Mouse (Mus musculus): ENCODE data around the gene Gphn. TPM values are rescaled to one million over a fixed set of nuclear protein-coding genes. Genes with fewer than 3 reads are reported as not detected.

Gphn gene
- polyA plus RNA-seq, 1 experiment = 6.1 TPM

DNA sequence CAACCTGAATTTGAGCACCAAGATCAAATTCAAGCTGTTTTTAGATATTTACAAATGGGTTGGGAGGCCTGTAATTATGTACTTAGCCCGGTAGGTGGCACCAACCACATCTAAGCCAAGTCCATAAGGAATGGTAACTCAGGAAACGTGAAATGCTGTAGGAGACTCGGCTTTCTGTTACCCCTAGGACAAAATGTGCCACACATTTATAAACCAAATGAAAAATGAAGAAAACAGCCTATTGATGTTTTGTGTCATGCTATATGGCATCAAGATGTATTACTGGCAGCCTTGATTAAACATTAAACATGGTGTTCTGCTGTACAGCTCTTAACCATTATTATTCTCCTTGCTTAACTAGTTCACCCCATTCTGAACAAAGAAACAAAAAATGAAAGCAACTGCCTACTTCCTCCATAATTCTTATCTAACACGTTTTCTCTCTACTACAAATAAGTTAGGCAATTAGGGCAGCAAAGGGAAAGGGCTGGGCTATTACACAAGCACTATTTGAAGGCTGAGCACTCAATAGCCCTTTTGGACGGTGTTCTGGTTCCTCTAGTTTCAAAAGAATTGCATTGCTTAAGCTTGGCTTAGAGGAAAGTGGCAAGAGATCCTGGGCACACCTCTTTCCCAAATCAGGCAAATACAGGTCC, 20.1 kb upstream of the Gphn start:
- H3ac ChIP-seq (ENCODE audit: control insufficient read depth, insufficient read length, low read depth) = no peak overlapping the region
- no peaks in the 10 kb centered on the region for H3K36me3 ChIP-seq (ENCODE audit: control insufficient read depth, insufficient read depth)
- no peaks in the 10 kb centered on the region for H3K79me2 ChIP-seq (ENCODE audit: control insufficient read depth, insufficient read depth)
- TF ChIP-seq FOSL1 (IDR thresholded peaks at IDR 0.05; ENCODE audit: insufficient read depth, low read length, poor library complexity, severe bottlenecking) (no peak), CEBPB (IDR thresholded peaks at IDR 0.05; ENCODE audit: low read depth) (no peak), MYOG (IDR thresholded peaks at IDR 0.05; ENCODE audit: control insufficient read depth, extremely low read depth, insufficient read length) (no peak), CTCF (IDR thresholded peaks at IDR 0.05; ENCODE audit: control insufficient read depth, insufficient read depth, insufficient read length) (no peak), MYOD1 (IDR thresholded peaks at IDR 0.05; ENCODE audit: control insufficient read depth, insufficient read length, low read depth) (no peak), USF1 (IDR thresholded peaks at IDR 0.05; ENCODE audit: low read depth) (no peak), MAX (IDR thresholded peaks at IDR 0.05) (no peak)
- no peaks in the 10 kb centered on the region for H3K27me3 ChIP-seq (ENCODE audit: control insufficient read depth, insufficient read depth, insufficient read length)
- H3K79me3 ChIP-seq (ENCODE audit: low read depth) = no peaks in the 10 kb centered on the region
- no peak overlapping the region for H3K4me3 ChIP-seq (ENCODE audit: insufficient read depth, poor library complexity, severe bottlenecking)

DNA sequence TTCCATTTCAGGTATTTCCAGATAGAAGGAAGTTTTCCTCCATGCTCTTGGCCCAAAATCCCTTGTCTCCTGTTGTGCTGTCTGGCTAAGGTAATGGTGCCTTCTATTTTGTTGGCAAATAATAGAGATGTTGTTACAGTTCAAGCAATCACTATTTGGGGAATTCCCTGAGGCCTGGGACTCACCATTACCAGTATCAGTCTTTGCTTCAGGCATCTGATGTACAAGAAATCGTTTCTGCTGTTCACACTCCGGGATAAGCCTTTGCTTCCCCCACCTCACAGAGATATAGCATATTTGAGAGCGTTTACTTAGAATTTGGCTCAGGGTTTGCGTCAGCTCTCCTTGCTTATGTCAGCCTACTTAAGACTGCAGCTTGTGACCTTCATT, 19.6 kb upstream of the Gphn start:
- Histone ChIP-seq H3ac (ENCODE audit: control insufficient read depth, insufficient read length, low read depth) (no peak overlapping the region), H3K79me3 (ENCODE audit: low read depth) (no peaks in the 10 kb centered on the region)
- TF ChIP-seq MYOG (IDR thresholded peaks at IDR 0.05; ENCODE audit: control insufficient read depth, extremely low read depth, insufficient read length) = no peak
- TF ChIP-seq MYOD1 (IDR thresholded peaks at IDR 0.05; ENCODE audit: control insufficient read depth, insufficient read length, low read depth) = no peak
- TF ChIP-seq USF1 (IDR thresholded peaks at IDR 0.05; ENCODE audit: low read depth) = no peak
- no peak for TF ChIP-seq CTCF (IDR thresholded peaks at IDR 0.05; ENCODE audit: control insufficient read depth, insufficient read depth, insufficient read length)
- TF ChIP-seq FOSL1 (IDR thresholded peaks at IDR 0.05; ENCODE audit: insufficient read depth, low read length, poor library complexity, severe bottlenecking) = no peak
- TF ChIP-seq MAX (IDR thresholded peaks at IDR 0.05) = no peak
- no peak for TF ChIP-seq CEBPB (IDR thresholded peaks at IDR 0.05; ENCODE audit: low read depth)

DNA sequence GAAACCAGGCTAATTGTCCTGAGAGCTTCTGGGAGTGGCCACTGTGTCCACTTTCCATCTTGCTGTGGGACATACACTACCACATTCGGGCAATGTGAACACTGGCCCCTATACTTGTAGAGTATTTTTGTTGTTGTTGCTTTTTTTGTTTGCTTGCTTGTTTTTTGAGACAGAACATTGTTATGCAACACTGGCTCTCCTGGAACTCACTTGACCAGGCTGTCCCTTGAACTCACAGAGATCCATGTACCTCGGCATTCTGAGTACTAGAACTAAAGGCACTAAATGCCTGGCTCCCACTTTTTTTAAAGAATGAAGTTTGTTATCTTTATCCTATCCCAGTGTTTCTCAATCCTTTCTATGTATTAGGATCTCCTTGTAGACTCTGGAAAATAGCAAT, 16.3 kb upstream of the Gphn start:
- no peaks in the 10 kb centered on the region for H3K36me3 ChIP-seq (ENCODE audit: control insufficient read depth, insufficient read depth)
- no peak overlapping the region for H3ac ChIP-seq (ENCODE audit: control insufficient read depth, insufficient read length, low read depth)
- no peaks in the 10 kb centered on the region for H3K27me3 ChIP-seq (ENCODE audit: control insufficient read depth, insufficient read depth, insufficient read length)
- no peaks in the 10 kb centered on the region for H3K79me3 ChIP-seq (ENCODE audit: low read depth)
- H3K4me3 ChIP-seq (ENCODE audit: insufficient read depth, poor library complexity, severe bottlenecking) = no peak overlapping the region
- H3K79me2 ChIP-seq (ENCODE audit: control insufficient read depth, insufficient read depth) = no peaks in the 10 kb centered on the region
- TF ChIP-seq MAX (IDR thresholded peaks at IDR 0.05) (no peak), MYOD1 (IDR thresholded peaks at IDR 0.05; ENCODE audit: control insufficient read depth, insufficient read length, low read depth) (no peak), USF1 (IDR thresholded peaks at IDR 0.05; ENCODE audit: low read depth) (no peak)

More for the DNA sequence above, 19.6 kb upstream of the Gphn start:
- no peaks in the 10 kb centered on the region for H3K36me3 ChIP-seq (ENCODE audit: control insufficient read depth, insufficient read depth)
- H3K27me3 ChIP-seq (ENCODE audit: control insufficient read depth, insufficient read depth, insufficient read length) = no peaks in the 10 kb centered on the region
- no peaks in the 10 kb centered on the region for H3K79me2 ChIP-seq (ENCODE audit: control insufficient read depth, insufficient read depth)
- no peak overlapping the region for H3K4me3 ChIP-seq (ENCODE audit: insufficient read depth, poor library complexity, severe bottlenecking)

DNA sequence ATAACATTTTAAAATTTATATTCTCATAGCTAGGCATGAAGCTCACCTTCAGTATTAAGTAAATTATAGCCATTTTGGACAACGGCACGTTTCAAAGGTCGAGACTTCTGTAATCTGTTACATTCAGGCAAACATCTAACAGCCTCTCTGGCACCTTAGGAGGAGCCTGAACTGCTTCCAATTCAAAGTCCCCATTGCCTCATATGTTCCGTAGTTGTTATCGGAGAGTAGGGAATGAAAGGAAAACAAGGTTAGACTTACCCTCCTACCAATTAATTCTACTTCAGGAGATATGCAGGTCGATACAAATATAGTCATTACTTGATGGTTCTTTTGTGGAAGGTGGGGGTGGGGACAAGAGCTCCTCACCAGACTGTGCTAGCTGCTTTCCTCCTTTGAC, 10.7 kb upstream of the Gphn start:
- Histone ChIP-seq H3K79me2 (ENCODE audit: control insufficient read depth, insufficient read depth) (no peaks in the 10 kb centered on the region), H3ac (ENCODE audit: control insufficient read depth, insufficient read length, low read depth) (no peak overlapping the region), H3K27me3 (ENCODE audit: control insufficient read depth, insufficient read depth, insufficient read length) (no peaks in the 10 kb centered on the region), H3K4me3 (ENCODE audit: insufficient read depth, poor library complexity, severe bottlenecking) (no peak overlapping the region), H3K79me3 (ENCODE audit: low read depth) (no peaks in the 10 kb centered on the region), H3K36me3 (ENCODE audit: control insufficient read depth, insufficient read depth) (no peaks in the 10 kb centered on the region)
- TF ChIP-seq CEBPB (IDR thresholded peaks at IDR 0.05; ENCODE audit: low read depth) (no peak), MYOD1 (IDR thresholded peaks at IDR 0.05; ENCODE audit: control insufficient read depth, insufficient read length, low read depth) (no peak), MYOG (IDR thresholded peaks at IDR 0.05; ENCODE audit: control insufficient read depth, extremely low read depth, insufficient read length) (no peak), CTCF (IDR thresholded peaks at IDR 0.05; ENCODE audit: control insufficient read depth, insufficient read depth, insufficient read length) (no peak), FOSL1 (IDR thresholded peaks at IDR 0.05; ENCODE audit: insufficient read depth, low read length, poor library complexity, severe bottlenecking) (no peak), USF1 (IDR thresholded peaks at IDR 0.05; ENCODE audit: low read depth) (no peak), MAX (IDR thresholded peaks at IDR 0.05) (no peak)

DNA sequence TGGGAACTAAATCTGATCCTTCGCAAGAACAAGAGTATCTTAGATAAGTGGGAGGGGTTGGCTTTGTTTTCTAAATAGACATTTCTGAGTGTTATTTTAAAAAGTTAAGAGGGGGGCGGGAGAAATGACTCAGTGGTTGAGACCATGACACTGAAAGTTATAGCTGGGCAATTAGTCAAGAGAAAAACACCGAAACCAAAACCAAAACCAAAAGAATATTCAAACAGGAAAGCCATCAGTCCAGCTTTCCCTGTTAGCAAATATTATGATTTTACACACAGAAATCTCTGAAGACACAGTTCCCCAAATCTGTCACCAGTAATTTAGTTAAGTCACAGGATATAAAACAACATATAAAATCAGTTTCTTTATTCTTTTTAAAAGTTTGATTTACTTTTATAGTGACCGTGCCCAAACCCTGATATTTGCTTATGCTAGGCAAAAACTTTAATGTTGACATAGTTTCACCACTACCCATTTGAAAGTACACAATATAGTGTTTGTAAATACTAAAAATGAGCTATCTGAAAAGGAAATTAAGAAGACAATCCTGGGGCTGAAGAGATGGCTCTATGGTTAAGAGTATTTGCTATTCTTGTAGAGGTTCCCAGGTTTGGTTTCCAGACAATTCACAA, 6.9 kb upstream of the Gphn start:
- Histone ChIP-seq H3K36me3 (ENCODE audit: control insufficient read depth, insufficient read depth) (no peaks in the 10 kb centered on the region), H3K79me2 (ENCODE audit: control insufficient read depth, insufficient read depth) (no peaks in the 10 kb centered on the region), H3K4me3 (ENCODE audit: insufficient read depth, poor library complexity, severe bottlenecking) (no peak overlapping the region), H3K27me3 (ENCODE audit: control insufficient read depth, insufficient read depth, insufficient read length) (no peaks in the 10 kb centered on the region), H3ac (ENCODE audit: control insufficient read depth, insufficient read length, low read depth) (no peak overlapping the region), H3K79me3 (ENCODE audit: low read depth) (no peaks in the 10 kb centered on the region)
- TF ChIP-seq MAX (IDR thresholded peaks at IDR 0.05) = no peak
- TF ChIP-seq CEBPB (IDR thresholded peaks at IDR 0.05; ENCODE audit: low read depth) = no peak
- no peak for TF ChIP-seq MYOD1 (IDR thresholded peaks at IDR 0.05; ENCODE audit: control insufficient read depth, insufficient read length, low read depth)
- no peak for TF ChIP-seq USF1 (IDR thresholded peaks at IDR 0.05; ENCODE audit: low read depth)
- TF ChIP-seq MYOG (IDR thresholded peaks at IDR 0.05; ENCODE audit: control insufficient read depth, extremely low read depth, insufficient read length) = no peak
- no peak for TF ChIP-seq CTCF (IDR thresholded peaks at IDR 0.05; ENCODE audit: control insufficient read depth, insufficient read depth, insufficient read length)
- no peak for TF ChIP-seq FOSL1 (IDR thresholded peaks at IDR 0.05; ENCODE audit: insufficient read depth, low read length, poor library complexity, severe bottlenecking)
